Mouse (Mus musculus) mammary gland, adult 2 months (tissue): ENCODE data around the gene Olfr1286. TPM values are rescaled to one million over a fixed set of nuclear protein-coding genes. Genes with fewer than 3 reads are reported as not detected.

Experiments used
- polyA plus RNA-seq: library from polyadenylated mRNA; depleted of rRNA; stranded (reverse); fragments of >200 nt; gene quantifications from 2 replicates; pipeline ENCODE4 v1.2.3, GENCODE M21; 2012; ENCODE audit warnings: low replicate concordance; rRNA removed

Gene Olfr1286
- not detected in 2 replicates for polyA plus RNA-seq

DNA sequence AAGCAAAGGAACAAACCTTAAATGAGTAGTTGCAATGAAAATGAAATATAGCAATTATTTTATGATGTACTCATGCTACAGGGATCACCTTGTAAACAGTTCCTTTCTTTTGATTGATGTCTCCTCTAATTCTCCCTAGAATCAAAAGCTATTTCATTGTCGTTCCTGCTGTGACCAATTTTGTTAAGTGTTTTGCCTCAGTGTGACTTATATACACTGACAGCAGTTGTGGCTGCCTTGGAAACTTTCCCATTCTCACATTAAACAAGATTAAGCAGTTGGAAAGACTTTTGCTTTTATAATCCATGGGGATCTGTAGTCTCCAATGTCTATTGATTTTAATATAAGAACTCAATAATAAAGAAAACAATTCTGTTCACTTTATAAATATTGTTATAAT, at the start of gene Olfr1286:
TSS of gene Olfr1286 (minus strand) at position 185 of the 400 bp plus-strand sequence.

DNA sequence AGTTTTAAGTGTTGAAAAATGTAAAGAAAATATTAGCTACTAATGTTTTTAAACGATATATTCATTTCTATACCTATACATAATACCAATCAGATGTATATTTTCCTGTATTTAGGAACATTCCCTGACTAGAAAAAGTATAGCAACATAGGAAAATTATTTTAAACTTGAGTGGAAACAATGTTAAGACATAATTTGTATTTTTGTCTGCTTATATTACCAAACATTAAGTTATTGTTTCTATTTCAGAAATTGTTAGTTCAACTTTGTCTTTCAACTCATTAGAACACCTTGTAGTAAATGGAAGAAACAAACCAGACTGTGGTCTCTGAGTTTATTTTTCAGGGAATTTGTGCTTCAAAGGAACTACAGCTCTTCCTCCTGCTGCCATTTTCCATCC, 25.9 kb upstream of the Olfr1286 start, which contains the start of gene Olfr1287:
TSS of gene Olfr1287 (plus strand) at position 301 of the 400 bp plus-strand sequence.

DNA sequence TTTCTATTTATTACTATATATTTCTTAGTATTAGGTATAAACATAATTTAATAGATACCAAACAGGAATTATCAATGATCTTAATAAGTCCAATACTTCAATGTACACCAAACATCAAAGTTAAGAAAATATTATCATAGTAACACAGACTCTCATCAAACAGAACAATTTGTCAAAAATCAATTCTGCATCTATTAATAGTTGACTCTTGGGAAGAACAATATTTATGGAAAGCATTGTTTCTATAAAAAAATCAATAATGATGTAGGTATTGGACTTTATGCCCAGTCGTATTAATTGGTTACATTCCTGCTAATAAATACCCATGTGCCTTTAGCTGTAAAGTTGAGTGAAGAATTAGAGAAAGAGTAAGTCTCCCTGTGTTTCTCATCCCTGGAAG, 47.7 kb downstream of the Olfr1286 start, which contains the start of gene Olfr1284:
TSS of gene Olfr1284 (plus strand) at position 301 of the 400 bp plus-strand sequence.

Other genes with a start within 250 kb of the Olfr1286 start
- gene 4930430A15Rik, start 193.5 kb downstream of the Olfr1286 start, polyA plus RNA-seq: not detected in 2 replicates
- not detected in 2 replicates for gene Olfr1275, start 187.8 kb downstream of the Olfr1286 start, polyA plus RNA-seq
- gene Olfr1276, start 168.6 kb downstream of the Olfr1286 start, polyA plus RNA-seq: not detected in 2 replicates
- gene Olfr1277, start 149.0 kb downstream of the Olfr1286 start, polyA plus RNA-seq: not detected in 2 replicates
- not detected in 2 replicates for gene Olfr1278, start 133.0 kb downstream of the Olfr1286 start, polyA plus RNA-seq
- gene Olfr1279, start 122.5 kb downstream of the Olfr1286 start, polyA plus RNA-seq: not detected in 2 replicates
- not detected in 2 replicates for gene Olfr1280, start 109.1 kb downstream of the Olfr1286 start, polyA plus RNA-seq
- gene Olfr1281, start 96.6 kb downstream of the Olfr1286 start, polyA plus RNA-seq: not detected in 2 replicates
- not detected in 2 replicates for gene Olfr1282, start 87.0 kb downstream of the Olfr1286 start, polyA plus RNA-seq
- not detected in 2 replicates for gene Olfr1283, start 56.3 kb downstream of the Olfr1286 start, polyA plus RNA-seq
- not detected in 2 replicates for gene Olfr1284, start 47.6 kb downstream of the Olfr1286 start, polyA plus RNA-seq
- gene Olfr1287, start 26.0 kb upstream of the Olfr1286 start, polyA plus RNA-seq: not detected in 2 replicates
- not detected in 2 replicates for gene Olfr1288, start 51.0 kb upstream of the Olfr1286 start, polyA plus RNA-seq
- not detected in 2 replicates for gene Olfr1289, start 57.7 kb upstream of the Olfr1286 start, polyA plus RNA-seq
- gene Olfr1290, start 70.7 kb upstream of the Olfr1286 start, polyA plus RNA-seq: not detected in 2 replicates
- gene Olfr1291-ps1, start 74.1 kb upstream of the Olfr1286 start, polyA plus RNA-seq: not detected in 2 replicates
- gene Olfr1293-ps, start 102.1 kb upstream of the Olfr1286 start, polyA plus RNA-seq: not detected in 2 replicates
- gene Olfr1294, start 117.2 kb upstream of the Olfr1286 start, polyA plus RNA-seq: not detected in 2 replicates
- not detected in 2 replicates for gene Olfr1295, start 146.6 kb upstream of the Olfr1286 start, polyA plus RNA-seq
- gene Olfr1297, start 203.4 kb upstream of the Olfr1286 start, polyA plus RNA-seq: not detected in 2 replicates
- gene Olfr1298, start 226.1 kb upstream of the Olfr1286 start, polyA plus RNA-seq: not detected in 2 replicates
- gene Olfr1299, start 238.3 kb upstream of the Olfr1286 start, polyA plus RNA-seq: not detected in 2 replicates